Mouse (Mus musculus) cerebellum, adult 11-12 months (tissue): ENCODE measurements around the gene Trim43b.
"Not testable (repeated sequence)": the region's sequence is repeated elsewhere in the genome, so short reads cannot be mapped to it uniquely, and the experiment has no call there.

Experiments used
- DNase-seq: peaks from one replicate; pipeline ENCODE4 v3.0.0; 2022

The Trim43b gene

GRCm38 (mm10) chr9:89092735-89093134 is at the start of gene Trim43b:
Gene Trim43b (minus strand): TSS chr9:89092835.
- DNase-seq: not testable (repeated sequence)

GRCm38 (mm10) chr9:89104576-89104975 is 11.9 kb upstream of the Trim43b start:
- not testable (repeated sequence) for DNase-seq

- DNase-seq: not testable (repeated sequence)
Measured at GRCm38 (mm10) chr9:89086746-89087145, 5.9 kb downstream of the Trim43b start.

- DNase-seq: not testable (repeated sequence)
Measured at GRCm38 (mm10) chr9:89079637-89080036, 13.0 kb downstream of the Trim43b start.

- not testable (repeated sequence) for DNase-seq
Measured at GRCm38 (mm10) chr9:89076508-89076907, 16.1 kb downstream of the Trim43b start.

GRCm38 (mm10) chr9:89067143-89067501 is 25.5 kb downstream of the Trim43b start:
- not testable (repeated sequence) for DNase-seq

- DNase-seq: peak; percentile 79
Measured at GRCm38 (mm10) chr9:89066378-89067142, 26.1 kb downstream of the Trim43b start.
